Mouse (Mus musculus) embryo, embryonic 9.5 days (tissue): Measurements from ENCODE around the gene Tmem95.
"Not testable (repeated sequence)": the region's sequence is repeated elsewhere in the genome, so short reads cannot be mapped to it uniquely, and the experiment has no call there.

Experiments used
- DNase-seq: peaks from one replicate; pipeline ENCODE4 v3.0.0-alpha.2; 2017; ENCODE audit errors: extremely low spot score

Gene Tmem95

DNA sequence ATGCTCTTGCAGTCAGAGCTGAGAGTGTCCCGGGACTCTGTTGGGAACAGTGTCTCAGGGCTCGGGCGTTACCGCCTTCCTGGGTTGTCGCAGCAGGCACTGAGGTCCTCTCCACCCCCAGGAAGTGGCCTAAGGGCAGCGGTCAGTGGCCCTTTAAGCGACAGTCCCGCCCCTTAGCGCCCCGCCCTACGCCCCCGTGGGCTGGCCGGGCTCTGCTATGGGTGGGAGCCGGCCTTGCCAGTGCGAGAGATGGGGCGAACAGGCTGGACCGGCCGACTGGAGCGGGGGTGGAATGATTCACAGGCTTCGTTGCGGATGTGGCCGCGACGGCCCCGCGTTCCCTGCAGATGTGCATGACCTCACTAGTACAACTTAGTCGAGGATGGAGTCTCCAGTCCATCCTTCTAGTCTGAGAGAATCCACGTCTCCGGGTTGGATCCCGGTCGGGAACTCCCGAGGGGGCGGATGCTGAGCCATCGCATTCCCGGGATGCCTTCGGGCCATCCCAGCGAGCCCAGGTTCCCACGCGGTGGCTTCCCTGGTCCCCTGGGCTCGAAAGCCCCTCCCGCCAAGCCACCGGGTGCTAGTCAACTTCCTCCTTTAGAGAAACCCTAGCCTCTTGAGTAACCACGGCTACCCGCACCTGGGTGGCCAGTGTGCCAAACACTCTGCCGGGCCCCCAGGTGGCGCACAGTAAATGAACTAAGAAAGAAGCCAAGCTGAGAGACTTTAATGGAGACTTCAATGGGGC lies 3.2 kb upstream of the Tmem95 start, which contains the start of gene Kctd11:
Gene Kctd11 (minus strand): TSS at position 554 of the 751 bp plus-strand sequence.
- peak; percentile 94 for DNase-seq

DNA sequence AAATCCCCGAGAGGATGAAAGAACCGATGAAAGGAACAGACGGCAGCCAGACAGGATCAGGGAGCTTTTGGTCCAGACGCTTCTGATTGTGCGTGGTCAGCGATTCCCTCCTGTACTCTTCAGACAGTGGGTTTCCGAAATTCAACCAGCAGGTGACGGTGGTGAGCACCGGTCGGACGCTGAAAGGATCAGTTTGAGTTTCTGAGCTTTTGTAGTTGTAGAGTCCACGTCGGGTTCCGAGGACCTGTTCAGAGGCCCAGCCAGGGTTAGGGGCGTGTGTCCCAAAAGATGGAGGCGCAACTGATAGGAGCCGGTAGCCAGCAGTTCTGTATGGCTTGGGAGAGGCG lies 2.7 kb upstream of the Tmem95 start:
- no peak for DNase-seq

DNA sequence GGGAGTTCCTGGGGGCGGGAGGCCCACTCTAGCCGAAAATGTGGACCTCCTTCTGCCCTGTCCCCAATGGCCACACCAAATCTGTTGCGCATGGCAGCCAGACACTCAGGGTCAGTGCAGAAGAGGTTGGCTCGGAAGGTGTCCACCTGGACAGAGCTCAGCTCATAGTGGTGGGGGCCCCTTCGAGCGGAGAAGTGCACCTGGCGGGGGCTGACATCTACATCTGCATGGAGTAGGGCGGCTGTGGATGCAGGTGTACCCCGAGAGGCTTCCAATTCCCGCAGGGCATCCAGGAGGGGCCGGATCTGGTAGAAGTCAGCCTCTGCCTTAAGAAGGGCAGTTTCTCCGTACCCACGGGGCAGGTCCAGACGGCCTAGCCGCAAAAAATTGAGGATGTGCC lies 1.9 kb upstream of the Tmem95 start:
- DNase-seq: no peak

DNA sequence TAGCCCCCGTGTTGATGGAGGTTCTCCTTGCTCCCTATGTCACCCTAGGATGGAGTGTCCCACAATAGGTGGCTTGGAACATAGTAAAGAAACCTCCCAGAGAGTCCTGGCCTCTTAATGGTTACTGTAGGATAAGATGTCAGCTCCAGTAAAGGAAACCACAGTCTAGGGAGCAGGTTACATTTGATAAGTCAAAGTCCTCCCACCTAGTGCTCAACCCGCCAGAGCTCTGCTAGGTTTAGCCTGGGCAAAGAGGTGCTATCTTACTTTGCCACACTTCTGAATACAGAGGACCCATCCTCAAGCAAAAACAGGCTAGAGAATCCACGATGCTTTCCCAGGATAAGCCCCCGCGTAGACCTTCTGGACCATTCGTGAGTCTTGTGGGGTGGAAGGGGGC lies 1.1 kb upstream of the Tmem95 start:
- no peak for DNase-seq

DNA sequence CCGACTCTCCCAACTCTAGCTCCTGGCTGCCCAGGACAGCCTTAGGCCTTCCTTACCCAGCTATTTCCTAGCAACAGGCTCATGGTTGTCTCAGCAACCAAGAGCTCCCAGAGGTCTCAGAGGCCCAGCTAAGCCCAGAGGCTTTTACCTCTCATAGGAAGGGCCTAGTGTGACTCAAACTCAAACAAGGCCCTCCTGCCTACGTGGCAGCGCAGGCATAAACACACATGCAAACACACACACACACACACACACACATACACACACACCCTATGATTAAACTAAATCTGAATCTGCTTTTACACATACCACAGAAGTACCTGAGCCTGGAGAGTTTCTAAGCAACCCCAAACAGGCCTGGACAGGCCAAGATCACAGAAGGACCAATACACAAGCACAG lies 581 bp upstream of the Tmem95 start:
- DNase-seq: no peak

DNA sequence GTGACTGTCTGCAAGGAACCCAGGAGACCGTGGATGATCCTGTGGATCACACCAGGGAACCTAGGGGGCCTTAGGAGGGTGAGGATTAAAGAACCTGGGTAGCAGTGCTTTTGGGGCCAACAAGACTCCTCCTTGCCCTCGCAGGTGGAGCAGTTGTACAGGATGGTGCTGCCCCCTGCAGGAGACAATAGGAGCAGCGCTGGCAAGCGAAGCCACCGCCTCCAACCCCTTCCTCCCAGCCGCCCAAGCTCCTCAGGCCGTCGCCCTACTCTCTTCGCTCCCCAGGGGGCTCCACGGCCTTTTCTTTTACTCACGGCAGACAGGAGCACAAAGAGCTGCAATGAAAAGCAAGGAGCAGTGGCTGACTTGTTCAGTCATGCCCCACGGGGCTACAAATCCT lies 951 bp downstream of the Tmem95 start:
- peak; percentile 86 for DNase-seq

DNA sequence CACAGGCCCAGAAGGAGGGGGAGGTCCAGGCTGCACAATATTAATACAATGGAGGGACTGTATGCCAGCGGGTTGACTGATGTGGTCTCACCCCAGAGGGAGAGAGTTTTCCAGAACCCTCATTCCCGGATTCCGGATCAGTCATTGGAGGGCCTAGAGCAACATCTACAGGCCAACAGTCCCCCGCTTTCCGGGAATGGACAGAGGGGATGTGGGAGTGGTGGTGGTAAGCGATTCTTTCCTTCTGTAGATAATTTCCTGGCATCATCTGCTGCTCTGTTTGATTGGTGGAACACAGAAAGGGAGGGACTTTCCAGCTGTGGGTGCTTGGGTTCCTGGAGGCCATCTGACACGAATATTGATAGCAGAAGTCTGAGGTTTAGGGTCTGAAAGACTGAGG lies 1.6 kb downstream of the Tmem95 start:
- DNase-seq: no peak

DNA sequence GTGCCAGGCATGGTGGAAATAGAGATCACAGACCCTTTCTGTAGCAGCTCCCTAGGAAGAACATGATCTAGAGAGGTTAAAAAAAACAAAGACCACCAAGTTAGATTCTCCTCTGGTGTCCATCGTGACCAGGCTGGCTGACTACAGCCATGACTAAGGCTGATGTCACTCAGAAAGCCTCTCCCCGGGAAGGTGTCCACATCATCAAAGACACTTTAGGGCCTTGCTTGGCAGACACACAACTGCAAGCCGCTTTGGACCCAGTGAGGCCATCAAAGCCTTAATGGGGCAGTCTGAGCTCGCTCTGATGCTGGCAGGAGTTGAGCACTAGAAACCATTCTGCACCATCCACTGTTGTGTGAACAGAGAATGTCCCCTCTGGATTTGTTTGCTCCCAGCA lies 5.4 kb downstream of the Tmem95 start:
- DNase-seq: no peak

DNA sequence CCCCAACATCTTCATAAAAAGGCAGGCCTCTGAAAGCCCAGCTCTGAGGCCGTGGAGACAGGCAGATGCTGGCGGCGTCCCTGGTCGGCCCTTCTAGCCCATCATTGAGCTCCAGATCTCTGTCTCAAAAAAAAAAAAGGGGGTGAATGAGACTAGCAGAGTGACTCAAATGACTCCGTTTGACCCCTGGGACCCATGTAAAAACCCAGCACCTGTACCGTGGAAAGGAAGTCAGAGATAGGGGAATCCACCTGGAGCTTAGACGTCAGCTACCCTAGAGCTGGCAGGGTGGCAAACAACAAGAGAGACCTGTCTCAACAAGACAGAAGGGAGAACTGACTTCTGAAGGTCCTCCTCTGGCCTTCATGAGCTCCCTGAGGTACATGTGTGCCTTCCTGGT lies 6.0 kb downstream of the Tmem95 start:
- no peak for DNase-seq

DNA sequence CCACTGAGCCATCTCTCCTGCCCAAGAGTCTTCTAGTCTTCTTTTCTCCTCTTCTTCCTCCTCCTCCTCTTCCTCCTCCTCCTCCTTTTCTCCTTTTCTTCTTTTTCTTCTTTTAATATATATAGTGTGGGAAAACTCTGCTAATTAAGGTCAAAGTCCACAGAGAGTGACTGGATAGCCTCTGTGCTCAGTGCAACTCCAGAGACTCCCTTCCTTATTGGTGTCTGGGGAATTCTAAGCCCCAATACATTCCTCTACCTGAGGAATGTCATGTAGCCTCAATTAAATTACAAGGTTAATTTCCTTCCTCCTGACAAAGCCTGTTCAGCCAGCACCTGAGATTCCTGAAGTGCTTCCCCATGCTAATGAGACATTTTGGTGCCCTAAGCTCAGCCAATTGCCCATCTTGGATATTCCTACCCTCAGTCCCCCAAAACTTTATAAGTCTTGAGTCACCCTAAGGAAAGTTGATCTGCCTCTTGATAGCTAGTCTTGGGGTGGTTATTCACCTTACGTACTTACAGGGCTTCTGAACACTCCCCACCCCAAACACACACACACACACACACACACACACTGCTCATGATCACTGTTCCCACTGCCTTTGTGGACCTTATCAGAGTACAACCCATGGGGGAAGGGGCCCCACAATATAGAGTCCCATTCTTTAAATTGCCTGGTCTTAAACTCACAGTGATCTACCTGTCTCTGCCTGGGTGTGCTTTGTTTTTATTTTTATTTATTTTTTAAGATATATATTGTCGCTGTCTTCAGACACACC lies 7.3 kb downstream of the Tmem95 start:
- no peak for DNase-seq

DNA sequence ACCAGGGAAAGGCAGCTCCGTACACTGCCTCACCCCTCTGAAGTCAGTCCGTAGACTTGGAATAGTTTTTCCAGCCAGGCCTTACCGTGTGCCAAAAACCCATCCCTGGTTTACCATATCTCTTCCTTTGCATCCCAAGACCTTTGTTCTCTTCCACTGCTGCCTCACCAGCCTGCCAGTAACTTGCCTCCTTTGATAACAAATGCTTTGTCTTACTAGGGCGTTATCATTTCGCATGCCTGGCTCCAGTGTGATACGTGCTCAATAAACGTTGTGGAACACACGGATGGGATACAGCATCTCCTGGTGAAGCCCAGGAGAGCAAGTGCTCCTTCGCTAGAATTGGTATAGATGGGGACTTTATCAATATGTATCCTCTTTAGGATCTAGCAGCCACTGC lies 10.5 kb downstream of the Tmem95 start:
- no peak for DNase-seq

DNA sequence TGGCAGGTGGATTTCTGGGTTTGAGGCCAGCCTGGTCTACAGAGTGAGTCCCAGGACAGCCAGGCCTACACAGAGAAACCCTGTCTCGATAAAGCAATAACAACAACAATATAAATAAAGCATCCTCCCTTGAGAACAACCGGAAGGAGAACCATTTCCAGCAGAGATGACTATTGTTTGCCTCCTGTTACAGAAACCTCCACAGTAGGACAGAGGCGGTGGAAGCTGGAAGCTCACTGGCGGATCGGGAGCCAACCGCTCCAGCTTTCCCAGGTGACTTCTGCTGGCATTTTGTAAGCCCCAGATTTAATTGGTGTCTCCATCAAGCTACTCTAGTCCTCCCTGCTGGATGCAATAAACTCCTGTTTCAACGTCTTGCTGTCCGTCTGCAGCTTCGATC lies 12.3 kb downstream of the Tmem95 start:
- no peak for DNase-seq

DNA sequence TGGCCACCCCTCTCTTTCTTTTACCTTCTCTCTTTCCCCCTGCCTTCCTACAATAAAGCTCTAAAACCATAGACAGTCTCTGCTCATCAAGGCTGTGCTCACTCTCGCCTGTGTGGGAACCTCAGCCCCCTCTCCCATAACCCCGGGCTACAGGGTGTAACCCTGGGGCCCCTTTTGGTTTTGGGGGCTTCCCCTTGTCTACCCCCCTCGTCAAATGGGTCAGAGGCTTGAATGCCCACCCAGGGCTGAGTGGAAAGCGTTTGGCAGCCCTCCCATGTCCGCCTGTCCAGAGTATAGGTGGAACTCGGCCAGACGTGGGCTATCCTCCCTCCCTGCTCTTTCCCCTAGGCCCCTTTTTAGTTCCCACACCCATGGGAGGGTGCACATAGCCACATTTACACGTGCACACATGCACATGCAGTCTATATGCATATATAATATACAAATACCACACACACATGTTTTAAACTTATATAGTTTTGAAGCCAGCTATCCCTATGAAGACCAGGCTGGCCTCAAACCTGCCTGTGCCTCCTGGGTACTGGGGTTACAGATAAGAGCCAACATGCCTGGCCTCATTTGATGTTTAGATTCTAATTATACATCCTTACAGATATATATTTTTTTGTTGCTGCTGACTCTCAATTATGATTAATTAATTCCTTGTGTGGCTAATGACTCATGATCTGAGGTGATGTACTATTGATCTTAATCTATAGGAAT lies 13.5 kb downstream of the Tmem95 start:
- DNase-seq: no peak

DNA sequence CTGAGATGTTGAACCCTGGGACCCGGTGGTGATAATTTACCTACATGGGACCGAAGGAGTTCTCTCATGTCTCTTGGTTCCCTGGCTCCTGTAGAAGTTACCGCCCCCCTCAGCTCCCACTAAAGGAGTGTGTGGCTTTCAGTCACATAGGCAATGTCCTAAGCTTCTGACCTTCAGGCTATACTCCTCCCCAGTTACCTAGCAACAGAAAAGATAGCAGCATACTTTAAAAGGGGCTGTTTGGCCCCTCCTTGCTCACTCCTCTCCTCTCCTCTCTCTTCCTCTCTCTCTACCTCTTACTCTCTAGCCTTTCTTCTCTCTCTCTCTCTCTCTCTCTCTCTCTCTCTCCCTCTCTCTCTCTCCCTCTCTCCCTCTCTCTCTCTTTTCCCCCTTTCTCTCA lies 14.1 kb downstream of the Tmem95 start:
- DNase-seq: not testable (repeated sequence)

DNA sequence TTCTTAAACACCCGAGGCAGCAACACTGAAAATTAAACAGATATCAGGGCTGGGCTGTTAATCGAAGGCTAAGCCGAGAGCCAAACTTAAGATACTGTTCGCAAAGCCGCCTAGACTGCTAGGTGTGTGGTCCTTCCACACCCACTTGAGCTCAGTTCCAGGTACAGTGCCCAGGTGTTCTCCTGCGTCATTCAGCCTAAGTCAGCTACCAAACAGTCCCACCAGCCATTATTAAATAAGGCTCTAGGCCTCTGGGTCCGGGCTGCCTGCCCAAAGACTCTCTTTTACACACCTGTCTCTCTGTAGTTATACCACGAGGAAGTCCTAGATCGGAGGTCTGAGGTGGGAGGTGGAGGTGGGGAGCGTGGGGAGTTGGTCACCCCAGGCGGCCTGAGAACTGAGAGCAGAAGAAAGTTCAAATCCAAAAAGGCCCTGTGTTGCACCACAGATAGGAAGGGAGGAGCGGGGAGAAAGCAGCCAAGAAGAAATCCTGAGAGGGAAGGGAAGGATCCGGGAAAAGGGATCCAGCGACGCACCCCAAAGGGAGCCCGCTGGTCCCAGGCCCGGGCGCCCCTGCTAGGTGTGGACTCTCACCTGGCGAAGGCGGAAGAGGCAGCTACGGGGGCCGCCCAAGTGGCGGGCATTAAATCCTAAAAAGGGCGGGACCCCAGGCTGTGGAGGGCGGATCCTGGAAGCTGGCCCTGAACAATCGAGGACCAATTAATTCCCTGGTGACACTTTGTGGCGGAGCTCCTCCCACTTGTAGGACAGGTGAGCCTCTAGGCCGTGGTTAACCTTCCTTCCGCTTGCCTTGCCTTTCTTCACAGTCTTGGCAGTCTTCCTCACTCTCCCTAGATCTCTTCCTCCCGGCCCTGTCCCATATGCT lies 19.5 kb downstream of the Tmem95 start, which contains the start of gene Tnk1:
Gene Tnk1 (minus strand): TSS at position 618 of the 886 bp plus-strand sequence.
- no peak for DNase-seq

DNA sequence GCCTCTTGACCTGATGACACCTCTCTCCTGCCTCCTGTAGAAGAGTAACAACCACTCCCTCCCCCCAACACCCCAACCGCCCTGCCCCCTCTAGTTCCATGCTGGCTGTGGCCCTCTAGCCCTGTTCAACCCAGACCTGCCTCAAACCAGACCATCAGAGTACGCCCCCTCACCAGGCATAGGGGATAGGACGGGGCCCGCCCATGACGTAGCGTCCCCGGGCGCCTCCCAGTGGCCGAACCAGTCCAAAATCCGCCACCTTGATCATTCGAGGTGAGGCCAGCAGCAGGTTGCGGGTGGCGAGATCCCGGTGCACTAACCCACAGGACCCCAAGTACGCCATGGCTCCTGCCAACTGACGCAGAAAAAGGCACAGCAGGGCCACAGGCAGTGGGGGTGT lies 22.5 kb downstream of the Tmem95 start:
- peak; percentile 53 for DNase-seq

DNA sequence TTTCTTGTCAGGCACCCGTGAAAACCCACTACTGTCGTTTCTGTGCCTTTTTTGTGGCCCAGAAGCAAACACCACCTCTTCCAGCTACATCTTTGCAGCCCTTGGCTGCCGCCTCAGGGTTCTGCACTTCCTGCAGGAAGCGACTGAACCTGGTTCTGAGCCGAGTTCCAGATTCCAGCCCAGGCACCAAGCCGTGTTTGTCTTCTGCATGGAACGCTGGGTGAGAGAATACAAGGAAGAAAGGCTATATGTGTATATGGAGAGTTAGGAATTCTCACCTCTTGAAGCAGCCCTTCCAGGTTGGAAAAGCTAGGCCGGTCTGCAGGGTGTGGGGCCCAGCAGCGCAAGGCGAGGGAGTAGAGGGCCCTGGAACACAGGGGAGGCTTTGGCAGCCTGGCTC lies 23.1 kb downstream of the Tmem95 start:
- no peak for DNase-seq

DNA sequence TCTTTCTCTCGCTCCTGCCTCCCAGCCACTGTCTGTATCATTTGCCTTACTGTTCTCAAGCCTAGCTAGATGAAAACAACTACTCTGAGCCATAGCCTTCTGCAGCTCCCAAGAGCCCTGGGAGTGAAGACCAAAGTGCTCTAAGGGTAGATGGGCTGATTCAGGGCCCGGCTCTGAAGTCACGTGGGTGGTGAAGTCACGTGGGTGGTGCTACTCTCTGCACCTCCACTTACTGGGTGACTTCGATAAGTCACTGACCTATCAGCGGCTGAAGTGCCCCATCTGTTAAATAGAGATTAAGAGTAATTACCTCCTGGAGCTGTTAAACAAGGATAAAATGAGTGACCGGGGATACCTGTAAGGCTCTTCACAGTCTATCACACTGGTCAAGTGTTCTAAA lies 23.8 kb downstream of the Tmem95 start:
- DNase-seq: no peak

DNA sequence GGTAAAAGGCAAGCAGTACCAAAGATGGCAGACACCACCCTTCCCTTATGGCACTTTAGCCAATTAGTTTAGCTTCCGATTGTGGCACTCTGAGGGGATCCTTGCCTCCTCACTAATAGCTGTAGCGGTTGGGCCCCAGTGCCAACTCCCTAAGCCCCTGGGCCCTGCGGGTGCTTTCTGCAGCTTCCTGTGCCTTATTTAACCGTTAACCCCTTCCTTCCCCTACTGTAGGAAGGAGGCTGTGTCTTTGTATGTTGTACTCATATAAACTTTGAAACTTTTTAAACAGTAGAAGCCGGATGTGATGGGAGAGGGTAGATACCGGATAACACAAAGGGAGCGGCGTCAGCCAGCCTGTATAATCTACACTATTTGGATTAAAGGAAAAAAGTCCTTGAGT lies 27.1 kb downstream of the Tmem95 start:
- DNase-seq: no peak

DNA sequence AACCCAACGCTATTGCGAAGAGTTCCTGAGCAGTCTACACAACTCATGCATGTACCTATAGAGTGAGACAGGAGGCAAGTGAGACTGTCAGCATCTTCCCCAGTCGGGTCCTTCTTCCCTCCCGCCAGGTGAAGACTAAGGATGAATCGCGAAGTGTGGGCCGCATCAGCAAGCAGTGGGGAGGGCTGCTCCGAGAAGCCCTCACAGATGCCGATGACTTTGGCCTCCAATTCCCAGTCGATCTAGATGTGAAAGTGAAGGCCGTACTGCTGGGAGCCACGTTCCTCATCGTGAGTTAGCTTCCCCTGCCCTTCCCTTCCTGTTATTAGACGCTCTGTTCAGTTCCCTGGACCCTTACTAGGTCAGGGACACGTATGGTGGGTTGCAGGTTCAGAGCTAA lies 27.9 kb downstream of the Tmem95 start:
- DNase-seq: no peak

DNA sequence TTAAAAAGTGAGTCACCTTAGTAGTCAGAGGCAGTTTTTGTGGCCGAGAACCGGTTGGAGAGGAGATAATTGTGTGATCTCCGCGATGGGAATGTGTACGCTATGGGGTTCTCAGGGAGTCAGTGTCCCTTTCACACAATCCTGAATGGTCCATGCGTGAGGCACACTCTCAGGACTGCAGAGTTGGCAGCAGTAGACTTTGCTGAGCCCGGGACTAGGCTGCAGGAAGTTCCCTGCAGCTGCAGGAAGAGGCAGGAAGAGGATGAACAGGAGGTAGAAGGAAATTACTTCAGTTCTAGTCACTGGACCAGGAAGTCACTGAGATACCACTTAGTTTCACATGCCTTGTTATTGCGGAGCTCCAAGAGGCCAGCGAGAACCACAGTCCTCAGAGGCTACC lies 28.7 kb downstream of the Tmem95 start:
- no peak for DNase-seq

DNA sequence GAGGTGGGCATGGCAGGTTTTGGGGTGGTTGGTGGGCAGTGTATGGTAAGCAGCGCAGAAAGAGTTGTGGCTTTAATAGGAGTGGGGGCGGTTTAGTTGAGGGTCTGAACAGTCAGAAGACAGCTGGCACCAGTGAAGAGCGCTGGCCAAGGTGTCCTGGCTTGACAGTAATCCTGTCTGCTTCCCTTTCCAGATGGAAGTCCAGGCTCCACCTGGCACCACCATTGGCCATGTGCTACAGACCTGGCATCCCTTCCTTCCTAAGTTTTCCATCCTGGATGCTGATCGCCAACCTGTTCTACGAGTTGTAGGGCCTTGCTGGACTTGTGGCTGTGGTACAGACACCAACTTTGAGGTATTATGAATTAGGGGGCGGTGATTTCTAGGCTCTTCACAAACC lies 29.8 kb downstream of the Tmem95 start:
- no peak for DNase-seq
